Mouse (Mus musculus) R1 (cell line): ENCODE results near the gene Zp1.

Experiments used
- DNase-seq: peaks from one replicate; pipeline ENCODE4 v3.0.0-alpha.2; 2018; ENCODE audit warnings: low read depth, low spot score

Zp1 gene

GRCm38 (mm10) chr19:10920532-10920931 lies at the start of gene Zp1:
Zp1 (minus strand) TSS chr19:10920632.
- no peak for DNase-seq

- DNase-seq = no peak
Observed at GRCm38 (mm10) chr19:10968578-10968977, 48.1 kb upstream of the Zp1 start.

GRCm38 (mm10) chr19:10965721-10966120 lies 45.3 kb upstream of the Zp1 start:
- no peak for DNase-seq

GRCm38 (mm10) chr19:10959978-10960346 lies 39.5 kb upstream of the Zp1 start:
- DNase-seq = no peak

GRCm38 (mm10) chr19:10959085-10959977 lies 38.9 kb upstream of the Zp1 start:
- DNase-seq = peak; percentile 73

GRCm38 (mm10) chr19:10952021-10952939 lies 31.8 kb upstream of the Zp1 start:
- peak; percentile 28 for DNase-seq

GRCm38 (mm10) chr19:10949558-10949957 lies 29.1 kb upstream of the Zp1 start:
- no peak for DNase-seq

- peak; percentile 99 for DNase-seq
Observed at GRCm38 (mm10) chr19:10949112-10949511, 28.7 kb upstream of the Zp1 start, which contains the start of gene Ccdc86. Ccdc86 (minus strand) TSS chr19:10949266.

- DNase-seq = peak; percentile 12
Observed at GRCm38 (mm10) chr19:10948416-10948815, 28.0 kb upstream of the Zp1 start.

GRCm38 (mm10) chr19:10947219-10947618 lies 26.8 kb upstream of the Zp1 start:
- no peak for DNase-seq

- DNase-seq = no peak
Observed at GRCm38 (mm10) chr19:10946506-10946905, 26.1 kb upstream of the Zp1 start.

GRCm38 (mm10) chr19:10943955-10944354 lies 23.5 kb upstream of the Zp1 start:
- no peak for DNase-seq

- peak; percentile 71 for DNase-seq
Observed at GRCm38 (mm10) chr19:10940801-10941457, 20.5 kb upstream of the Zp1 start.

- peak; percentile 83 for DNase-seq
Observed at GRCm38 (mm10) chr19:10940097-10940800, 19.8 kb upstream of the Zp1 start.

- no peak for DNase-seq
Observed at GRCm38 (mm10) chr19:10938771-10939170, 18.3 kb upstream of the Zp1 start.

GRCm38 (mm10) chr19:10937110-10937563 lies 16.7 kb upstream of the Zp1 start, which contains the start of gene Ptgdr2:
Ptgdr2 (plus strand) TSS chr19:10937160.
- no peak for DNase-seq

- peak; percentile 51 for DNase-seq
Observed at GRCm38 (mm10) chr19:10936077-10936476, 15.6 kb upstream of the Zp1 start.

- no peak for DNase-seq
Observed at GRCm38 (mm10) chr19:10935029-10935428, 14.6 kb upstream of the Zp1 start.

- no peak for DNase-seq
Observed at GRCm38 (mm10) chr19:10930641-10931040, 10.2 kb upstream of the Zp1 start.

- no peak for DNase-seq
Observed at GRCm38 (mm10) chr19:10926666-10927065, 6.2 kb upstream of the Zp1 start.

- no peak for DNase-seq
Observed at GRCm38 (mm10) chr19:10926123-10926621, 5.7 kb upstream of the Zp1 start.
